ENCODE assay signal across 8 mouse cellular contexts in genomic region chr12:31973473-31974172, GRCm38 (mm10). TPM values are rescaled to one million over a fixed set of nuclear protein-coding genes. Genes with fewer than 3 reads are reported as not detected.
DNase-seq lines count a peak whose midpoint lies in the region; ATAC-seq and TF ChIP-seq lines count a peak whose summit lies in the region.

No protein-coding gene starts in this region.

- H3K9ac ChIP-seq in ES-E14 (ENCODE audit: insufficient read depth, low read depth, low read length, poor library complexity, severe bottlenecking): no peak overlapping the region
- no peak overlapping the region for H3K9ac ChIP-seq in embryonic facial prominence, embryonic 14.5 days (ENCODE audit: low read depth, low read length)
- no peak overlapping the region for H3K9ac ChIP-seq in heart, embryonic 15.5 days

- H3K4me3 ChIP-seq in ES-E14 (ENCODE audit: insufficient read depth in 1 of 2, low read depth in 1 of 2, low read length in 2 of 2, poor library complexity in 1 of 2, severe bottlenecking in 1 of 2): no peak overlapping the region
- no peak overlapping the region for H3K4me3 ChIP-seq in embryonic facial prominence, embryonic 14.5 days (ENCODE audit: low read depth, low read length)
- H3K4me3 ChIP-seq in heart, embryonic 15.5 days: no peak overlapping the region

- 0 out of 2 replicates have a peak overlapping the region, but pooled peaks have one; percentile 6 for H3K27ac ChIP-seq in ES-E14 (ENCODE audit: insufficient read depth, low read depth, low read length, poor library complexity, severe bottlenecking)
- H3K27ac ChIP-seq in embryonic facial prominence, embryonic 14.5 days (replicated peaks; ENCODE audit: low read depth, low read length): no peak overlapping the region
- peak overlapping the region; percentile 74 for H3K27ac ChIP-seq in heart, embryonic 15.5 days

- H3K9me3 ChIP-seq in ES-E14 (ENCODE audit: control insufficient read depth, insufficient read depth, low read depth, low read length): no peaks in the 10 kb centered on the region
- no peaks in the 10 kb centered on the region for H3K9me3 ChIP-seq in embryonic facial prominence, embryonic 14.5 days (ENCODE audit: control insufficient read depth, low read length)
- H3K9me3 ChIP-seq in heart, embryonic 15.5 days (replicated peaks): no peaks in the 10 kb centered on the region

- H3K27me3 ChIP-seq in embryonic facial prominence, embryonic 14.5 days (replicated peaks; ENCODE audit: control insufficient read depth, insufficient read depth, low read length): no peaks in the 10 kb centered on the region
- no peaks in the 10 kb centered on the region; the same call in 1 of the 2 replicates for H3K27me3 ChIP-seq in heart, embryonic 15.5 days
- no peaks in the 10 kb centered on the region for H3K27me3 ChIP-seq in splenic B cell, adult 2 months (ENCODE audit: control insufficient read depth, insufficient read depth, low read length, poor library complexity, severe bottlenecking)

- WGBS in embryonic facial prominence, embryonic 14.5 days: 61% methylated on average over 13 of the region's 13 CpGs
- WGBS in heart, embryonic 15.5 days: 39% methylated on average over 13 of the region's 13 CpGs

- DNase-seq in ES-E14 (ENCODE audit: low read depth, low spot score): no peak
- peak; percentile 92 for DNase-seq in adrenal gland, adult 2 months
- peak; percentile 93 for DNase-seq in embryonic facial prominence, embryonic 14.5 days (ENCODE audit: low spot score)
- DNase-seq in kidney, postnatal 25 days: peak; percentile 76 to 85
- DNase-seq in splenic B cell, adult 2 months (ENCODE audit: low read depth, low spot score): peak; percentile 92
- DNase-seq in ovary, adult 18-20 months (ENCODE audit: low spot score): no peak

- H3K4me2 ChIP-seq in embryonic facial prominence, embryonic 14.5 days (ENCODE audit: low read depth, low read length): no peak overlapping the region
- peak overlapping the region; percentile 39 for H3K4me2 ChIP-seq in heart, embryonic 15.5 days

- in situ Hi-C loops in ES-E14 (cut with MboI; ENCODE audit: low sequenced_read_pairs in 2 of 2, unreplicated experiment in 2 of 2): loop anchor here in 1 of 2 experiments (10.0 kb wide), 1 partner anchor 171 kb away; no protein-coding TSS in a partner anchor

- H3K4me1 ChIP-seq in ES-E14 (ENCODE audit: control insufficient read depth in 2 of 2, insufficient read depth in 2 of 2, low read length in 2 of 2, poor library complexity in 1 of 2): no peaks in the 10 kb centered on the region
- H3K4me1 ChIP-seq in embryonic facial prominence, embryonic 14.5 days (ENCODE audit: control insufficient read depth, insufficient read depth, low read length): no peaks in the 10 kb centered on the region
- peaks cover 16% of the 10 kb centered on the region for H3K4me1 ChIP-seq in heart, embryonic 15.5 days (replicated peaks)

- no peaks in the 10 kb centered on the region for H3K36me3 ChIP-seq in ES-E14 (ENCODE audit: control insufficient read depth, insufficient read depth, low read length, poor library complexity, severe bottlenecking)
- H3K36me3 ChIP-seq in embryonic facial prominence, embryonic 14.5 days (ENCODE audit: control insufficient read depth, insufficient read depth, low read length): no peaks in the 10 kb centered on the region
- H3K36me3 ChIP-seq in heart, embryonic 15.5 days: no peaks in the 10 kb centered on the region
- H3K36me3 ChIP-seq in splenic B cell, adult 2 months (ENCODE audit: control insufficient read depth, insufficient read depth, low read length, poor library complexity, severe bottlenecking): no peaks in the 10 kb centered on the region

- peak; percentile 94 for ATAC-seq in embryonic facial prominence, embryonic 14.5 days (ENCODE audit: low read depth)
- peak; percentile 98 for ATAC-seq in heart, embryonic 15.5 days (replicated peaks; ENCODE audit: insufficient number of reproducible peaks, insufficient read depth, low FRiP score, low read depth)
- ATAC-seq in megakaryocyte, adult 5-6 weeks (ENCODE audit: poor library complexity, severe bottlenecking): peak; percentile 62

TF ChIP-seq in ES-E14, 5 proteins besides CTCF, POLR2A, EP300 and RAD21:
- TF ChIP-seq CHD2 (IDR thresholded peaks at IDR 0.05; ENCODE audit: low read depth, low read length) (no peak), ZNF384 (IDR thresholded peaks at IDR 0.05; ENCODE audit: low read depth, low read length) (no peak), ZC3H11A (IDR thresholded peaks at IDR 0.05; ENCODE audit: borderline replicate concordance, low read depth, low read length) (no peak)

RNA-seq across cellular contexts. Expression of gene Hbp1, which starts 23.3 kb away (rescaled TPM):
- total RNA-seq in ES-E14 (2012; rRNA removed): 43.3 and 54.9 TPM in 2 replicates
- 10 to 100 TPM; 76.4 to 95.2 TPM for total RNA-seq in adrenal gland, adult 2 months (2021)
- 38.0 and 49.8 TPM in 2 replicates for polyA plus RNA-seq in adrenal gland, adult 2 months (2012; rRNA removed)
- polyA plus RNA-seq in embryonic facial prominence, embryonic 14.5 days (2014; fragmentation: Nextera tagmentation; extraction: Ambion mirVana): 116 and 129 TPM in 2 replicates
- 93.5 and 100 TPM in 2 replicates for polyA plus RNA-seq in heart, embryonic 15.5 days (2015; fragmentation: Nextera tagmentation; extraction: Ambion mirVana)
- 80.3 and 81.1 TPM in 2 replicates for total RNA-seq in megakaryocyte, adult 5-6 weeks (2015)
- 63.7 and 63.9 TPM in 2 replicates for total RNA-seq in megakaryocyte, adult 5-6 weeks (2017)

Comparison
In these comparisons a context has a peak if more than half of its experiments do, and no peak if none do; other contexts are left out.
1. DNase-seq: peak in adrenal gland, adult 2 months (single experiment), embryonic facial prominence, embryonic 14.5 days (single experiment), kidney, postnatal 25 days (2 of 2) and splenic B cell, adult 2 months (single experiment); none in ES-E14 (single experiment) and ovary, adult 18-20 months (single experiment).
2. Peak in every context shown above with its lines, with median percentiles within 50 percentile points of each other: ATAC-seq.